Mouse (Mus musculus) embryo, embryonic 11 days (tissue): Measurements from ENCODE around the gene Topbp1.

Experiments
- DNase-seq: peaks from one replicate; pipeline ENCODE4 v3.0.0-alpha.2; 2015

Topbp1 gene

GRCm38 (mm10) chr9:103387011-103387653 is 82.1 kb downstream of the Topbp1 start:
- DNase-seq = no peak

- no peak for DNase-seq
Measured at GRCm38 (mm10) chr9:103389261-103389660, 84.2 kb downstream of the Topbp1 start.

GRCm38 (mm10) chr9:103391796-103392372 is 86.9 kb downstream of the Topbp1 start:
- no peak for DNase-seq

GRCm38 (mm10) chr9:103393256-103393655 is 88.2 kb downstream of the Topbp1 start:
- no peak for DNase-seq

- DNase-seq = no peak
Measured at GRCm38 (mm10) chr9:103398509-103399157, 93.6 kb downstream of the Topbp1 start.
